Mouse (Mus musculus) hindbrain, embryonic 10.5 days (tissue): ENCODE measurements around the gene Suclg2. TPM values are rescaled to one million over a fixed set of nuclear protein-coding genes. Genes with fewer than 3 reads are reported as not detected.

Source experiments
- DNase-seq: peaks from one replicate; pipeline ENCODE4 v3.0.0-alpha.2; 2017; ENCODE audit warnings: low spot score
- H3K27ac ChIP-seq: fragments of 300-500 bp; sonication (generic); 2 replicates; pipeline ENCODE4 v1.5.1; 2016; ENCODE audit warnings: mild to moderate bottlenecking, moderate library complexity
- H3K27me3 ChIP-seq: fragments of 300-500 bp; sonication (generic); 2 replicates; pipeline ENCODE4 v1.6.1; 2016; ENCODE audit warnings: mild to moderate bottlenecking; ENCODE audit not compliant: poor library complexity, insufficient read depth, severe bottlenecking
- H3K36me3 ChIP-seq: fragments of 300-500 bp; sonication (generic); 2 replicates; pipeline ENCODE4 v1.6.1; 2016; ENCODE audit warnings: mild to moderate bottlenecking, moderate library complexity
- H3K4me1 ChIP-seq: fragments of 300-500 bp; sonication (generic); replicated peaks from 2 replicates; pipeline ENCODE4 v1.6.1; 2016; ENCODE audit warnings: mild to moderate bottlenecking
- H3K4me3 ChIP-seq: fragments of 300-500 bp; sonication (generic); 2 replicates; pipeline ENCODE4 v1.5.1; 2016; ENCODE audit warnings: mild to moderate bottlenecking, moderate library complexity
- H3K9me3 ChIP-seq: fragments of 300-500 bp; sonication (generic); 2 replicates; pipeline ENCODE4 v1.6.1; 2016; ENCODE audit warnings: mild to moderate bottlenecking, moderate library complexity
- WGBS: fragments of 180-500 bp; shearing (Covaris S2); methylation state at CpG from one replicate; pipeline ENCODE4 v1.1.7; 2016; 5-methylcytosine and 5-hydroxymethylcytosine counted together
- polyA plus RNA-seq: library from polyadenylated mRNA; unstranded; fragments of >200 nt; fragmentation: Nextera tagmentation; extraction: Ambion mirVana; gene quantifications from 2 replicates; pipeline ENCODE4 v1.2.1, GENCODE M21; 2016

The Suclg2 gene
- polyA plus RNA-seq, 1 experiment from 2014 or later = 35.8 TPM

- WGBS = 64% methylated on average over 7 of the region's 7 CpGs
- Histone ChIP-seq H3K9me3 (no peaks in the 10 kb centered on the region), H3K27me3 (no peaks in the 10 kb centered on the region), H3K4me1 (peaks cover 10% of the 10 kb centered on the region), H3K36me3 (no peaks in the 10 kb centered on the region), H3K4me3 (no peak overlapping the region), H3K27ac (no peak overlapping the region)
- no peak for DNase-seq
Observed at GRCm38 (mm10) chr6:95469521-95469920, 249.1 kb downstream of the Suclg2 start.

GRCm38 (mm10) chr6:95465322-95465721 lies 253.3 kb downstream of the Suclg2 start:
- Histone ChIP-seq H3K27me3 (no peaks in the 10 kb centered on the region), H3K4me1 (peaks cover 20% of the 10 kb centered on the region), H3K4me3 (no peak overlapping the region), H3K9me3 (no peaks in the 10 kb centered on the region), H3K36me3 (no peaks in the 10 kb centered on the region), H3K27ac (no peak overlapping the region)
- DNase-seq = no peak
- 82% methylated on average over 4 of the region's 4 CpGs for WGBS

GRCm38 (mm10) chr6:95459372-95459771 lies 259.2 kb downstream of the Suclg2 start:
- H3K27me3 ChIP-seq = no peaks in the 10 kb centered on the region
- whole genome bisulfite sequencing = 76% methylated on average over 3 of the region's 3 CpGs
- H3K27ac ChIP-seq = no peak overlapping the region
- no peaks in the 10 kb centered on the region for H3K9me3 ChIP-seq
- H3K4me3 ChIP-seq = no peak overlapping the region
- DNase-seq = no peak
- H3K4me1 ChIP-seq = peaks cover 10% of the 10 kb centered on the region
- no peaks in the 10 kb centered on the region for H3K36me3 ChIP-seq

GRCm38 (mm10) chr6:95446151-95446550 lies 272.4 kb downstream of the Suclg2 start:
- no peak for DNase-seq
- no peaks in the 10 kb centered on the region for H3K36me3 ChIP-seq
- no peaks in the 10 kb centered on the region for H3K27me3 ChIP-seq
- H3K4me3 ChIP-seq = no peak overlapping the region
- no peaks in the 10 kb centered on the region for H3K4me1 ChIP-seq
- H3K27ac ChIP-seq = no peak overlapping the region
- H3K9me3 ChIP-seq = no peaks in the 10 kb centered on the region
- WGBS = 88% methylated on average over 2 of the region's 2 CpGs

- no peak overlapping the region for H3K4me3 ChIP-seq
- no peaks in the 10 kb centered on the region for H3K36me3 ChIP-seq
- H3K4me1 ChIP-seq = no peaks in the 10 kb centered on the region
- DNase-seq = no peak
- no peak overlapping the region for H3K27ac ChIP-seq
- 87% methylated on average over 4 of the region's 4 CpGs for WGBS
- no peaks in the 10 kb centered on the region for H3K27me3 ChIP-seq
- no peaks in the 10 kb centered on the region for H3K9me3 ChIP-seq
Observed at GRCm38 (mm10) chr6:95445036-95445435, 273.6 kb downstream of the Suclg2 start.
